Mouse (Mus musculus): ENCODE results near the gene Arhgap5.

GRCm38 (mm10) chr12:52478611-52479010, 25.2 kb upstream of the Arhgap5 start:
- no peak for TF ChIP-seq POLR2A (IDR thresholded peaks at IDR 0.05; ENCODE audit: insufficient read length, low read depth)
- TF ChIP-seq USF1 (IDR thresholded peaks at IDR 0.05; ENCODE audit: low read depth), result no peak
- TF ChIP-seq E2F4 (IDR thresholded peaks at IDR 0.05; ENCODE audit: insufficient read depth), result no peak
- TF ChIP-seq TCF12 (IDR thresholded peaks at IDR 0.05; ENCODE audit: insufficient read depth, poor library complexity, severe bottlenecking), result no peak
- no peak for TF ChIP-seq MAX (IDR thresholded peaks at IDR 0.05; ENCODE audit: low read depth)
- no peak for TF ChIP-seq REST (IDR thresholded peaks at IDR 0.05; ENCODE audit: insufficient read depth, insufficient read length)
- TF ChIP-seq CEBPB (IDR thresholded peaks at IDR 0.05; ENCODE audit: insufficient read depth, poor library complexity, severe bottlenecking), result no peak
- TF ChIP-seq MYOD1 (IDR thresholded peaks at IDR 0.05; ENCODE audit: control insufficient read depth in 1 of 3, insufficient read length in 2 of 3, low read depth in 2 of 3), result no peak
- no peak for TF ChIP-seq POLR2AphosphoS2 (IDR thresholded peaks at IDR 0.05; ENCODE audit: insufficient read length, low read depth)
